Mouse (Mus musculus): ENCODE measurements at regions not wholly inside any gene's neighbourhood (a gene's known extent, or its start where the extent isn't known, plus 50 kb on each side); places are given as distances from the start of the nearest gene placed in this dataset. TPM values are rescaled to one million over a fixed set of nuclear protein-coding genes. Genes with fewer than 3 reads are reported as not detected.

DNA sequence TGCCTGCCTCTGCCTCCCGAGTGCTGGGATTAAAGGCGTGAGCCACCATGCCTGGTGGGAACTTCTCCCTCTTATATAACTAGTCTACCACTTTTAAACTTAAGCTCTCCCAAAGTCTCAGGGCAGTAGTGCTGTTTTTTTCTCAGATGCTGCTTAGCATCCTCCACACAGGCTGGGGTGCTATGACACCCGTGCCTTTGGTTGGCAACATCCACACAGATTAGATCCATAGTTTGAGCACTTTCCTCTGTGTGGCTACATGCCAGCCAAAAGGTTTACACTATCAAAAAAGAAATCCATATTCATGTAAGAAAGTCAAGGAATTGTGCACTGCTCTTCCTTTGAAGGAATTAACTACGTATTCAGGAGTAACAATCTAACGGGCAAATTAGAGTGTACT, 72.1 kb upstream of the Cnr1 start:
- H3K36me3 ChIP-seq: no peaks in the 10 kb centered on the region
- H3K9me3 ChIP-seq: no peaks in the 10 kb centered on the region
- DNase-seq (ENCODE audit: low spot score): no peak
- no peak overlapping the region for H3K4me3 ChIP-seq
- no peaks in the 10 kb centered on the region for H3K27me3 ChIP-seq (ENCODE audit: insufficient read depth, poor library complexity, severe bottlenecking)
- no peak overlapping the region for H3K27ac ChIP-seq
- WGBS: 87% methylated on average over 5 of the region's 5 CpGs
- H3K4me1 ChIP-seq: no peaks in the 10 kb centered on the region

DNA sequence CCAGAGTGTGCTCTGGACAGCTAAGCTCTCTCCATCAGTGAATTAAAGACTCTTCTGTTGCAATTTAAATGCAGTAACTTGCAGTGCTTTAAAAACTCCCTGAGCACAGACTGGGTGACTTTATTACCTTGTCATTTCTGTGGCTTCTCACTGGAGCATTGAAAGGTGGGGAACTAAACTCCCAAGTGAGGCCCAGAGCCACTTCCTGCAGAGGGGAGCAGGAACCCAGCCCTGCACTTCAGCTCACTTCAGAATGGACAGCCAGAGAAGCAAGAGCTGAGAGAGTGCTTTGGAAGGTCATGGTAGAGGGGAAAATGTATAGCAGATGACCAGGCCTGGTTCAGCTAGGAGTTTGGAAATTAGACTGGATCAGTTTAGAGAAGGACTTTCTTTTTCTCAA, 69.3 kb upstream of the Cnr1 start:
- no peak for DNase-seq (ENCODE audit: low spot score)
- H3K27me3 ChIP-seq (ENCODE audit: insufficient read depth, poor library complexity, severe bottlenecking): no peaks in the 10 kb centered on the region
- no peaks in the 10 kb centered on the region for H3K4me1 ChIP-seq
- no peaks in the 10 kb centered on the region for H3K36me3 ChIP-seq
- H3K27ac ChIP-seq: no peak overlapping the region
- H3K9me3 ChIP-seq: no peaks in the 10 kb centered on the region
- no peak overlapping the region for H3K4me3 ChIP-seq

DNA sequence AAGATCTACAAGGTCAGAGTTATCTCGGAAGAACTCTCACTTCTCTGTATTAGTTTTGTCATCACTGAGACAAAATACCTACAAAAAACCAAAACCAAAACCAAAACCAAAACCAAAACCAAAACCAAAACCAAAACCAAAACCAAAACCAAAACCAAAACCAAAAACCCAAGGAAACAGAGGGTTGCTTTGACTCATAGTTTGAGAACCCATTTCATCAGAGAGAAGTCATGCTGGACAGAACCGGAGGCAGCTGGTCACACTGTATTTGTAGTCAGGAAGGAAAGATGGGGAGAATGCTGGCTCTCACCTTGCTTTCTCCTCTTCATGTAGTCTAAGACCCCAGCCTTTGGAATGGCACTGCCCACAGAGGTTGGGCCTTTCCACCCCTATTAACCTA, 57.3 kb upstream of the Cnr1 start:
- 80% methylated on average over 2 of the region's 2 CpGs for WGBS
- Histone ChIP-seq H3K9me3 (no peaks in the 10 kb centered on the region), H3K27me3 (ENCODE audit: insufficient read depth, poor library complexity, severe bottlenecking) (no peaks in the 10 kb centered on the region), H3K4me1 (no peaks in the 10 kb centered on the region), H3K36me3 (no peaks in the 10 kb centered on the region), H3K27ac (no peak overlapping the region), H3K4me3 (no peak overlapping the region)
- DNase-seq (ENCODE audit: low spot score): no peak

DNA sequence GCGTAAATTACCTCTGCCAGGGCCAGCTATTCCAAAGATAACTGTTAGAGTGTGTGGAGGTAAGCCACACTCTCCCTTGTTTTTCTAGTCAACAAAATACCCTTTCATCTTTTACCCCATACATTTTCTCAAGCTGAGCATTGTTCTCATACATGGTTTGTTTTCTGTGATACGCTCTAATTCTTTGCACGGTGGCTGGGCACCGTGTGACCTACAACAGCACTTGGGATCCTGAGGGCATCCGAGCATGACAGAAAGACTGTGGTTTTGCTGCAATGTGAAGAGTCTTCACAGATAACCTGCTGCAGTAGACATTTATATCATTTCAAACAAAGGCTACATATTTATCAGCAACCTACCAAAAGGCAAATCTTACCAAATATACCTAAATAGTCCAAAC, 55.1 kb upstream of the Cnr1 start:
- no peaks in the 10 kb centered on the region for H3K36me3 ChIP-seq
- 67% methylated on average over 5 of the region's 5 CpGs for WGBS
- no peak overlapping the region for H3K4me3 ChIP-seq
- no peak for DNase-seq (ENCODE audit: low spot score)
- no peaks in the 10 kb centered on the region for H3K27me3 ChIP-seq (ENCODE audit: insufficient read depth, poor library complexity, severe bottlenecking)
- no peak overlapping the region for H3K27ac ChIP-seq
- H3K4me1 ChIP-seq: no peaks in the 10 kb centered on the region
- H3K9me3 ChIP-seq: no peaks in the 10 kb centered on the region

Small RNA genes in the stretch of these regions (microRNA-seq; reads per million reads assigned to microRNA genes)
- gene Gm23304: not detected

Data from heart, embryonic 10.5 days (tissue).